Mouse (Mus musculus) erythroblast, embryonic 14.5 days (primary cell): ENCODE results near the gene Atp13a4. TPM values are rescaled to one million over a fixed set of nuclear protein-coding genes. Genes with fewer than 3 reads are reported as not detected.

Experiments used
- H3K27me3 ChIP-seq: 2 replicates; pipeline ENCODE4 v1.6.1; 2012; ENCODE audit warnings: inconsistent platforms; ENCODE audit not compliant: control insufficient read depth
- H3K36me3 ChIP-seq: 2 replicates; pipeline ENCODE4 v1.6.1; 2012; ENCODE audit warnings: mild to moderate bottlenecking, inconsistent platforms; ENCODE audit not compliant: control insufficient read depth
- H3K4me1 ChIP-seq: 2 replicates; pipeline ENCODE4 v1.6.1; 2012; ENCODE audit warnings: inconsistent platforms; ENCODE audit not compliant: control insufficient read depth
- H3K4me3 ChIP-seq: replicated peaks from 2 replicates; pipeline ENCODE3; 2012; ENCODE audit warnings: moderate library complexity, mild to moderate bottlenecking, inconsistent platforms
- H3K9me3 ChIP-seq: 2 replicates; pipeline ENCODE4 v1.6.1; 2012; ENCODE audit warnings: low read length, inconsistent platforms, mixed read lengths; ENCODE audit not compliant: control insufficient read depth
- GATA1 ChIP-seq: IDR thresholded peaks from 2 replicates; pipeline ENCODE4 v1.6.1; 2012; ENCODE audit warnings: low read length, inconsistent platforms, mixed read lengths
- TAL1 ChIP-seq: IDR thresholded peaks from 3 replicates; pipeline ENCODE4 v1.6.1; 2012; ENCODE audit warnings: low read length, inconsistent platforms, mixed read lengths
- polyA plus RNA-seq: library from polyadenylated mRNA; stranded (reverse); fragments of >175 nt; gene quantifications from 2 replicates; pipeline ENCODE4 v1.2.3, GENCODE M21; 2012

Gene Atp13a4
- not detected in 2 replicates for polyA plus RNA-seq

- TF ChIP-seq GATA1, result no peak
- no peak for TF ChIP-seq TAL1
- Histone ChIP-seq H3K36me3 (no peaks in the 10 kb centered on the region), H3K4me1 (no peaks in the 10 kb centered on the region), H3K9me3 (no peaks in the 10 kb centered on the region), H3K27me3 (no peaks in the 10 kb centered on the region), H3K4me3 (no peak within 1 kb of the TSS)
Measured at GRCm38 (mm10) chr16:29544829-29545228, at the start of gene Atp13a4. Atp13a4 (minus strand) TSS chr16:29544864.

- H3K27me3 ChIP-seq, result no peaks in the 10 kb centered on the region
- no peak for TF ChIP-seq GATA1
- TF ChIP-seq TAL1, result no peak
- no peaks in the 10 kb centered on the region for H3K9me3 ChIP-seq
- H3K36me3 ChIP-seq, result peaks cover 66% of the 10 kb centered on the region
- no peaks in the 10 kb centered on the region for H3K4me1 ChIP-seq
- no peak overlapping the region for H3K4me3 ChIP-seq
Measured at GRCm38 (mm10) chr16:29592171-29592570, 47.5 kb upstream of the Atp13a4 start.

GRCm38 (mm10) chr16:29579787-29580176 lies 35.1 kb upstream of the Atp13a4 start:
- Histone ChIP-seq H3K27me3 (peaks cover 2% of the 10 kb centered on the region; the same call in 1 of the 2 replicates), H3K4me3 (peak overlapping the region; percentile 91), H3K4me1 (peaks cover 16% of the 10 kb centered on the region), H3K9me3 (no peaks in the 10 kb centered on the region), H3K36me3 (peaks cover 9% of the 10 kb centered on the region; the same call in 1 of the 2 replicates)
- TF ChIP-seq GATA1, result no peak
- no peak for TF ChIP-seq TAL1

- peaks cover 6% of the 10 kb centered on the region; the same call in 1 of the 2 replicates for H3K36me3 ChIP-seq
- H3K4me3 ChIP-seq, result peak within 1 kb of the TSS; percentile 91
- H3K27me3 ChIP-seq, result peaks cover 2% of the 10 kb centered on the region; the same call in 1 of the 2 replicates
- TF ChIP-seq GATA1 (no peak), TAL1 (no peak)
- H3K9me3 ChIP-seq, result no peaks in the 10 kb centered on the region
- peaks cover 16% of the 10 kb centered on the region for H3K4me1 ChIP-seq
Measured at GRCm38 (mm10) chr16:29579167-29579786, 34.6 kb upstream of the Atp13a4 start, which contains the start of gene Opa1. Opa1 (plus strand) TSS chr16:29579334.

- Histone ChIP-seq H3K36me3 (no peaks in the 10 kb centered on the region), H3K9me3 (no peaks in the 10 kb centered on the region), H3K4me1 (peaks cover 16% of the 10 kb centered on the region), H3K27me3 (peaks cover 5% of the 10 kb centered on the region; the same call in 1 of the 2 replicates), H3K4me3 (no peak overlapping the region)
- TF ChIP-seq TAL1 (no peak), GATA1 (no peak)
Measured at GRCm38 (mm10) chr16:29575620-29576019, 31.0 kb upstream of the Atp13a4 start.

- no peak overlapping the region for H3K4me3 ChIP-seq
- H3K27me3 ChIP-seq, result peaks cover 5% of the 10 kb centered on the region; the same call in 1 of the 2 replicates
- no peaks in the 10 kb centered on the region for H3K9me3 ChIP-seq
- H3K36me3 ChIP-seq, result no peaks in the 10 kb centered on the region
- TF ChIP-seq GATA1 (no peak), TAL1 (no peak)
- H3K4me1 ChIP-seq, result peaks cover 5% of the 10 kb centered on the region
Measured at GRCm38 (mm10) chr16:29574013-29574412, 29.3 kb upstream of the Atp13a4 start.

- Histone ChIP-seq H3K36me3 (no peaks in the 10 kb centered on the region), H3K9me3 (no peaks in the 10 kb centered on the region), H3K4me1 (no peaks in the 10 kb centered on the region), H3K4me3 (no peak overlapping the region), H3K27me3 (no peaks in the 10 kb centered on the region)
- TF ChIP-seq GATA1 (no peak), TAL1 (no peak)
Measured at GRCm38 (mm10) chr16:29560869-29561268, 16.2 kb upstream of the Atp13a4 start.

GRCm38 (mm10) chr16:29560454-29560853 lies 15.8 kb upstream of the Atp13a4 start:
- H3K4me1 ChIP-seq, result no peaks in the 10 kb centered on the region
- no peaks in the 10 kb centered on the region for H3K27me3 ChIP-seq
- H3K36me3 ChIP-seq, result no peaks in the 10 kb centered on the region
- H3K9me3 ChIP-seq, result no peaks in the 10 kb centered on the region
- no peak overlapping the region for H3K4me3 ChIP-seq
- TF ChIP-seq TAL1, result no peak
- TF ChIP-seq GATA1, result no peak

GRCm38 (mm10) chr16:29559667-29560066 lies 15.0 kb upstream of the Atp13a4 start:
- no peak overlapping the region for H3K4me3 ChIP-seq
- TF ChIP-seq GATA1 (no peak), TAL1 (no peak)
- H3K36me3 ChIP-seq, result no peaks in the 10 kb centered on the region
- H3K4me1 ChIP-seq, result no peaks in the 10 kb centered on the region
- H3K9me3 ChIP-seq, result no peaks in the 10 kb centered on the region
- no peaks in the 10 kb centered on the region for H3K27me3 ChIP-seq

- H3K27me3 ChIP-seq, result no peaks in the 10 kb centered on the region
- no peak overlapping the region for H3K4me3 ChIP-seq
- H3K9me3 ChIP-seq, result no peaks in the 10 kb centered on the region
- H3K36me3 ChIP-seq, result no peaks in the 10 kb centered on the region
- TF ChIP-seq TAL1 (no peak), GATA1 (no peak)
- H3K4me1 ChIP-seq, result no peaks in the 10 kb centered on the region
Measured at GRCm38 (mm10) chr16:29541261-29541683, 3.4 kb downstream of the Atp13a4 start.
